Mouse (Mus musculus) olfactory bulb, adult 2 months (tissue): Measurements from ENCODE around the gene Stpg1. TPM values are rescaled to one million over a fixed set of nuclear protein-coding genes. Genes with fewer than 3 reads are reported as not detected.

Experiments used
- H3K27ac ChIP-seq: fragments of 200-500 bp; 2 replicates; pipeline ENCODE4 v1.5.1; 2012; ENCODE audit warnings: low read depth, low read length; ENCODE audit not compliant: insufficient read depth
- H3K4me1 ChIP-seq: fragments of 200-500 bp; 2 replicates; pipeline ENCODE4 v1.6.1; 2012; ENCODE audit warnings: low read length; ENCODE audit not compliant: control insufficient read depth, insufficient read depth
- H3K4me3 ChIP-seq: fragments of 200-500 bp; 2 replicates; pipeline ENCODE4 v1.5.1; 2012; ENCODE audit warnings: mild to moderate bottlenecking, low read depth, low read length, moderate library complexity; ENCODE audit not compliant: insufficient read depth
- CTCF ChIP-seq: fragments of 200-500 bp; IDR thresholded peaks from 2 replicates; pipeline ENCODE4 v1.5.1; 2012; ENCODE audit warnings: low read depth, mild to moderate bottlenecking, low read length, moderate library complexity; ENCODE audit not compliant: insufficient read depth
- POLR2A ChIP-seq: fragments of 200-500 bp; IDR thresholded peaks from 2 replicates; pipeline ENCODE4 v1.6.1; 2012; ENCODE audit warnings: mild to moderate bottlenecking, low read depth, low read length, moderate library complexity; ENCODE audit not compliant: insufficient read depth
- WGBS: fragments of 180-500 bp; shearing (Covaris S2); methylation state at CpG from one replicate; pipeline ENCODE4 v1.1.7; 2018; 5-methylcytosine and 5-hydroxymethylcytosine counted together
- polyA plus RNA-seq: library from polyadenylated mRNA; stranded (reverse); fragments of >200 nt; gene quantifications from 2 replicates; pipeline ENCODE4 v1.2.4, GENCODE M21; 2012; ENCODE audit warnings: low replicate concordance; ENCODE audit not compliant: missing spikeins, insufficient read depth, insufficient read length

Stpg1 gene
- polyA plus RNA-seq, 1 experiment = not detected

DNA sequence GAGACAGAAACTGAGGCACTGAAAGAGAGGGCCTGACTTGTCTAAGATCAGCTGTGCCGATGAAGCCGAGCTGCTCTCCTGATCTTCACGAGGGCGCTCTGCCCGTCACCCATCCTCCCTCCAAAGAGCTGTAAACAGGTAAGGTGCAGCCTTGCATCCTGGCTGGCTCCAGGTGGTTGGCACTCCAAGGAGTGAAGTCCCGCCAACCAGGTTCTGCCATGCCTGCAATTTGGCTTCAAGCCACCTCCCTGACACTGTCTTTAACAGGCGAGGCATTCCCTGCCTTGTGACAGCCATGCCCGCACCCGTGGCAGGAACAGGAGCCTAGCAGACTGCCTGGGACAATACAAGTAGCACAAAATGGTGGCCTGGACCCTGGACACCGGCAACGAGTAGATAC lies 8.2 kb upstream of the Stpg1 start:
- WGBS = 90% methylated on average over 11 of the region's 11 CpGs
- Histone ChIP-seq H3K4me3 (no peak overlapping the region), H3K27ac (no peak overlapping the region), H3K4me1 (peaks cover 17% of the 10 kb centered on the region)
- TF ChIP-seq CTCF = no peak
- no peak for TF ChIP-seq POLR2A

DNA sequence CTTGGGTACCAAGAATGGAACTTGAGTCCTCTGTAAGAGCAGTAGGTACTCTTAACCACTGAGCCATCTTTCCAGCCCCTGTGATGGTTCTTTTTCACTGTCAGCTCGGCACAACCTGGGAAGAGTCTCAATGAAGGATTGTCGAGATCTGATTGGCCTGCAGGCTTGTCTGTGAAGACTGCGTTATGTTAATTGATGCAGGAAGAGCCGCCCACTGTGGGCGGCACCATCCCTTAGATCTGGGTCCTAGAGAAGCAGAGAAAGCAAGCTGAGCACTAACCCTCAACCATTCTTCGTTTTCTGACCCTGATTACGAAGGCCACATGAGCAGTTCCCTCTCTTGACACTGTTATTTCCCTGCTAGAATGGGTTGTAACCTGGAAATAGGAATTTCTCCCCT lies 5.3 kb upstream of the Stpg1 start:
- H3K4me1 ChIP-seq = peaks cover 23% of the 10 kb centered on the region
- no peak overlapping the region for H3K27ac ChIP-seq
- H3K4me3 ChIP-seq = no peak overlapping the region
- 93% methylated on average over 7 of the region's 7 CpGs for WGBS
- TF ChIP-seq POLR2A = no peak
- no peak for TF ChIP-seq CTCF

DNA sequence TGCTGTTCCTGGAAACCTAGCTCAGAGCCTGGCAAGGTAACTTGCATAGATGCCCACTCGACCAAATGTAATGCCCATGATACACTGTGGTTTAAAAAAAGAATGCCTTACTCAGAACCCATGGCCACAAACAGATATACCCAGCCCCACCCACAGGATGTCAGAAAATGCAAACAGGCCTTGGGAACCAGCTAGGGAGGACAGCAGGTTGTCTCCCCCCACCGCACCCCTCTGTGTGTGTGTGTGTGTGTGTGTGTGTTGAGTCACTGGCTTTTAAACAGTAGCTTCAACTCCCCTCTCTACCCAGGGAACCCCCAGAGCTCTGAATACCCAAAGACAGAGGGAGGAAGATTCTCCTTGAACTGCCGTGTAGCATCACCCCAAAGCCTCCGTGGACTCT lies 1.3 kb upstream of the Stpg1 start:
- 20% methylated on average over 4 of the region's 4 CpGs for WGBS
- TF ChIP-seq POLR2A (no peak), CTCF (no peak)
- H3K4me3 ChIP-seq = peak overlapping the region; percentile 77
- peaks cover 21% of the 10 kb centered on the region for H3K4me1 ChIP-seq
- H3K27ac ChIP-seq = no peak overlapping the region

DNA sequence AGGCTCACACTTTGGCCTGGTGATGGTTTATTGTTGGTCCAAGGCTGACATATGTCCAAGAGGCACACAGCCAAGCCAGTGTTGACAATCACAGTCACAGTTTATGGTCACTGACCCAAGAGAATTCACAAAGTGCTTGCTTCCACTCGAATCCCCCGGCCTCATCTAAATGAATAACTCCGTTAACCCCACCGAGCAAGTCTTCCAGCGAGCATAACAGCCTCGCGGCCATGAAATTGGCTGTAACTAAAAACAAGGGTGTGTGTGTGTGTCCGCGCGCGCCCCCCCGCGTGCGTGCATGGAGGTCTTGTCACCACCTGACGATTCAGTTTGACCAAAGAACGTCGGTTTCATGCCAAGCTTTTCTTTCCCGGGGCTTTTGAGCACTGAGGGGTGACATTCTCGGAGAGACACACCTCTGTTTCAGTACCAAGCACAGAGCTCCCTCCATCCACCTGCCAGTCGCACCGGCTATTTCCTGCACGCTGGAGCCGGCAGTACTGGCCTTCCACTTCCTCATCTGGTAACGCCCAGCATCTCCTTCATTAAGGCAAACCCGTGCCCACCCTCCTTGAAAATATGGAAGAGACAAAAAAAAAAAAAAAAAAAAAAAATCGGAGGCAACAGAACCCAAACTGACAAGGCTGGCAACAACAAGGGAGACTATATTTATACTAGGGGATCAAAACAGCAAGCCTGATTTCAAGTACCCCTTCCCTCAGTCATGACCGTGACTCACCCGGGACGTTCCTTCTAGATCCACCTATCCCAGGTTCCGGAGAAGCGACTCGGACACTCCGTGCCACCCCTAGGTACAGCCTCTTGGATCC lies 684 bp upstream of the Stpg1 start:
- H3K4me3 ChIP-seq = peak overlapping the region; percentile 77
- WGBS = under 1% methylated on average over 33 of the region's 33 CpGs
- H3K27ac ChIP-seq = no peak overlapping the region
- peaks cover 21% of the 10 kb centered on the region for H3K4me1 ChIP-seq
- TF ChIP-seq POLR2A (no peak), CTCF (no peak)

DNA sequence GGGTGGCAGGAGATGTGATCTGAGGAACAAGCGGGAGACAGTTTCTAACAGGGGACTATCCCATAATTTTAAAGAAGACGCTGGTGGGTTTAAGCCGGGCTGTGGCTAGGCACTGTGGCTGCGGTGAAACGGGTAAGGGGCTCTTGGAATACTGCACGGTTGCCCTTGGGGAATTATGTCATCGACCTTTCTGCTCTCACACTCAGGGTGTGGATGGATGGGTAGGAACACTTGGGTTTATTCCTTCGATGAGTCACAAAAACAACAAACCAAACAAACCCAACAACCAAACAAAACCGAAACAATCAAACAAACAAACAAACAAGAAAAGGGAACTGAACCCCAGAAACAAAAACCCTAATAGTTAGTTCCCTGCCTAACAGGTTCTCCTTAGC lies 804 bp downstream of the Stpg1 start:
- H3K27ac ChIP-seq = no peak overlapping the region
- no peak for TF ChIP-seq POLR2A
- TF ChIP-seq CTCF = no peak
- H3K4me3 ChIP-seq = peak overlapping the region; percentile 77
- 13% methylated on average over 9 of the region's 9 CpGs for WGBS
- peaks cover 21% of the 10 kb centered on the region for H3K4me1 ChIP-seq

DNA sequence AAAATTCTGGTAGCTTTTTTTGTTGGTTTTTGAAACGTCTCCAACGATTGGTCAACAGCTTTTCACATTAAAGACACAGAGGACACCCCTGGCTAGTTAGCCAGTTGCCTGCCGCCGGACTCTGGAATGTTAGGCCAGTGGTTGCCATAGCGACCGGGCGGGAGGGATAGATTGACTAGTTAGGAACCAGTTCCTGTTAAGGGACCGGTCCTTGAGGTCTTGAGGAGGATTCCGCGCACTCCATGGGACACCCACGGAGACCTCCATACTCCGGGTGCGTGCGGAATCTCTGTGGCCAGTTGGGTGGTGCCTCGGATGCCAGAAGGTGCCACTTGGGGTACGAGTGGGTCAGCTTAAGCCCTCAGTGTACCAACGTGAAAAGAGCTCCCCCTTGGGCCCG lies 1.2 kb downstream of the Stpg1 start:
- Histone ChIP-seq H3K27ac (no peak overlapping the region), H3K4me3 (no peak overlapping the region), H3K4me1 (peaks cover 19% of the 10 kb centered on the region)
- TF ChIP-seq POLR2A = no peak
- no peak for TF ChIP-seq CTCF
- WGBS = 31% methylated on average over 18 of the region's 18 CpGs

DNA sequence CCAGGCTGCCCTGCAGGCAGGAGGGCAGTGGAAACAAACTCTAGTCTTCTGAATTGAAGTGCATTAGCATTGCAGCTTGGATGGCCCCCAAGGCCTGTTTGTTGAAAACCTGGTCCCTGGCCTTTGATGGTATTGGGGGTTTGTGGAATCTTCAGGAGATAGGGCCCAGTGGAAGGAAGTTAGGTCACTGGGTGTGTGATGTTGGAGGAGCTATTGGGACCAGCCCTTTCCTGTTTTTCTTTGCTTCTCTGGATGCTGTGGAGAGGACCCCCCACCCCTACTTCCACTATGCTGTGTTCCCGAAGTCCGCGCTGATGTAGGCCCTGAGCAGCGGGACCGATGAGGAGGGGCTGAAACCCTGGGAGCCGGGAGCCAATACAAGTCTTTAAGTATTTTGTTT lies 3.5 kb downstream of the Stpg1 start:
- Histone ChIP-seq H3K4me1 (peaks cover 10% of the 10 kb centered on the region), H3K4me3 (no peak overlapping the region), H3K27ac (no peak overlapping the region)
- TF ChIP-seq CTCF (no peak), POLR2A (no peak)
- WGBS = 91% methylated on average over 6 of the region's 6 CpGs

DNA sequence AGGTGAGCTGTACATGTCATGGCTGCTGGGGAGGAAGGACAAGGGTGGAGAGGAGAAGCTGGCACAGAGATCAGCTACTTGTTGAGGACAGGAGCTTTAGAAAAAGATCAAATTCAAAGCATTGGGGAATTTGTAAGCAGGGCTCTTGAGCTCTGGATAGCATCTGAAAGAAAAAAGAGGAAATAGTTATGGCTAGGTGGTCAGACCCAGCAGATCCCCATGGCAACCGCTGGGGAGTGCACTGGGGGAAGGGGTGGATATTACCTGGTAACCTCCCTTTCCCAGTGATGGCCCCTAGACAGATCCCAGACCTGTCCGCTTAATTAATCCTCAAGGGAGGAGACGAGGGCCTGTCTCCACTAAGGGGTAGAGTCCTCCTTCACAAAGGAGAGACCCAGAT lies 5.2 kb downstream of the Stpg1 start:
- no peak overlapping the region for H3K4me3 ChIP-seq
- 87% methylated on average over 3 of the region's 3 CpGs for WGBS
- no peak overlapping the region for H3K27ac ChIP-seq
- H3K4me1 ChIP-seq = peaks cover 4% of the 10 kb centered on the region; the same call in 1 of the 2 replicates
- TF ChIP-seq CTCF (no peak), POLR2A (no peak)

DNA sequence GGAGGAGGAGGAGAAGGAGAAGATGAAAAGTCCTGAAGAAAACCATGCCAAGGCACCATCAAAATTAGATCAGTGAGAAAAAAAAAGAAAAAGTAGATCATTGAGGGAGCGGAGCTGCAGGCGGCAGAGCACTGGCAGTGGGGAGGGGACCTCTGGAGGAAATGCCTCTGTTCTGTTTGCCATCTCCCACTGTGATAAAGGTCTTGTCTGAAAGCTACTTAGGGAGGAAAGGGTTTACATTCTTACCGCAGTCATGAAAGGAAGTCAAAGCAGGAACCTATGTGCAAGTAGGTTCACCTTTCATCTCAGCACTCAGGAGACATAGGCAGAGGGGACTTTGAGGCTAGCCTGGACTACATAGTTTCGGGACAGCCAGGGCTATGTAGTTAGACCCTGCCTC lies 7.0 kb downstream of the Stpg1 start:
- H3K27ac ChIP-seq = no peak overlapping the region
- H3K4me1 ChIP-seq = no peaks in the 10 kb centered on the region
- WGBS = 56% methylated on average over 4 of the region's 4 CpGs
- H3K4me3 ChIP-seq = no peak overlapping the region
- no peak for TF ChIP-seq POLR2A
- TF ChIP-seq CTCF = no peak
